Mouse (Mus musculus): ENCODE measurements around the gene Pax6. TPM values are rescaled to one million over a fixed set of nuclear protein-coding genes. Genes with fewer than 3 reads are reported as not detected.

The Pax6 gene
- polyA plus RNA-seq, 1 experiment from 2014 or later = 0.08 TPM

GRCm38 (mm10) chr2:105662606-105663005, 6.1 kb upstream of the Pax6 start:
- H3K9ac ChIP-seq (ENCODE audit: low read depth, low read length) = no peak overlapping the region
- peaks cover 97% of the 10 kb centered on the region for H3K27me3 ChIP-seq (ENCODE audit: control insufficient read depth, insufficient read depth, low read depth, low read length)
- H3K36me3 ChIP-seq (ENCODE audit: control insufficient read depth, insufficient read depth) = no peaks in the 10 kb centered on the region
- no peaks in the 10 kb centered on the region; the same call in 1 of the 2 replicates for H3K4me1 ChIP-seq (ENCODE audit: control insufficient read depth, low read depth, low read length)
- H3K4me3 ChIP-seq (ENCODE audit: low read depth, low read length) = no peak overlapping the region
- 4% methylated on average over 7 of the region's 7 CpGs for WGBS (ENCODE audit: insufficient replicate concordance)
- H3K9me3 ChIP-seq (replicated peaks; ENCODE audit: control insufficient read depth, low read length) = no peaks in the 10 kb centered on the region
- H3K27ac ChIP-seq (ENCODE audit: low read length) = no peak overlapping the region
- ATAC-seq (ENCODE audit: low read depth) = no peak
- no peak overlapping the region for H3K4me2 ChIP-seq (ENCODE audit: low read depth, low read length)

- Histone ChIP-seq H3K36me3 (ENCODE audit: control insufficient read depth, insufficient read depth) (no peaks in the 10 kb centered on the region), H3K4me3 (ENCODE audit: low read depth, low read length) (no peak overlapping the region), H3K9ac (ENCODE audit: low read depth, low read length) (no peak overlapping the region), H3K9me3 (replicated peaks; ENCODE audit: control insufficient read depth, low read length) (no peaks in the 10 kb centered on the region), H3K4me2 (ENCODE audit: low read depth, low read length) (no peak overlapping the region), H3K4me1 (ENCODE audit: control insufficient read depth, low read depth, low read length) (no peaks in the 10 kb centered on the region; the same call in 1 of the 2 replicates), H3K27ac (ENCODE audit: low read length) (no peak overlapping the region), H3K27me3 (ENCODE audit: control insufficient read depth, insufficient read depth, low read depth, low read length) (peaks cover 100% of the 10 kb centered on the region)
- 2% methylated on average over 10 of the region's 10 CpGs for WGBS (ENCODE audit: insufficient replicate concordance)
- no peak for ATAC-seq (ENCODE audit: low read depth)
These were observed 5.6 kb upstream of the Pax6 start for GRCm38 (mm10) chr2:105663101-105663511.

GRCm38 (mm10) chr2:105664996-105665395, 3.7 kb upstream of the Pax6 start:
- Histone ChIP-seq H3K9ac (ENCODE audit: low read depth, low read length) (no peak overlapping the region), H3K4me1 (ENCODE audit: control insufficient read depth, low read depth, low read length) (no peaks in the 10 kb centered on the region; the same call in 1 of the 2 replicates), H3K27me3 (ENCODE audit: control insufficient read depth, insufficient read depth, low read depth, low read length) (peaks cover 100% of the 10 kb centered on the region), H3K9me3 (replicated peaks; ENCODE audit: control insufficient read depth, low read length) (no peaks in the 10 kb centered on the region), H3K4me2 (ENCODE audit: low read depth, low read length) (no peak overlapping the region), H3K36me3 (ENCODE audit: control insufficient read depth, insufficient read depth) (no peaks in the 10 kb centered on the region), H3K4me3 (ENCODE audit: low read depth, low read length) (no peak overlapping the region), H3K27ac (ENCODE audit: low read length) (no peak overlapping the region)
- no peak for ATAC-seq (ENCODE audit: low read depth)
- 14% methylated on average over 5 of the region's 5 CpGs for WGBS (ENCODE audit: insufficient replicate concordance)

- H3K4me3 ChIP-seq (ENCODE audit: low read depth, low read length) = no peak overlapping the region
- H3K4me2 ChIP-seq (ENCODE audit: low read depth, low read length) = no peak overlapping the region
- 13% methylated on average over 5 of the region's 5 CpGs for WGBS (ENCODE audit: insufficient replicate concordance)
- ATAC-seq (ENCODE audit: low read depth) = no peak
- H3K27me3 ChIP-seq (ENCODE audit: control insufficient read depth, insufficient read depth, low read depth, low read length) = peaks cover 100% of the 10 kb centered on the region
- H3K36me3 ChIP-seq (ENCODE audit: control insufficient read depth, insufficient read depth) = no peaks in the 10 kb centered on the region
- H3K9me3 ChIP-seq (replicated peaks; ENCODE audit: control insufficient read depth, low read length) = no peaks in the 10 kb centered on the region
- no peak overlapping the region for H3K9ac ChIP-seq (ENCODE audit: low read depth, low read length)
- H3K4me1 ChIP-seq (ENCODE audit: control insufficient read depth, low read depth, low read length) = no peaks in the 10 kb centered on the region
- H3K27ac ChIP-seq (ENCODE audit: low read length) = no peak overlapping the region
These were observed 3.0 kb upstream of the Pax6 start for GRCm38 (mm10) chr2:105665491-105666250.

- whole genome bisulfite sequencing (ENCODE audit: insufficient replicate concordance) = 3% methylated on average over 6 of the region's 6 CpGs
- no peak overlapping the region for H3K4me2 ChIP-seq (ENCODE audit: low read depth, low read length)
- ATAC-seq (ENCODE audit: low read depth) = no peak
- no peak overlapping the region for H3K27ac ChIP-seq (ENCODE audit: low read length)
- no peaks in the 10 kb centered on the region for H3K4me1 ChIP-seq (ENCODE audit: control insufficient read depth, low read depth, low read length)
- H3K36me3 ChIP-seq (ENCODE audit: control insufficient read depth, insufficient read depth) = no peaks in the 10 kb centered on the region
- H3K9ac ChIP-seq (ENCODE audit: low read depth, low read length) = no peak overlapping the region
- H3K4me3 ChIP-seq (ENCODE audit: low read depth, low read length) = no peak overlapping the region
- peaks cover 100% of the 10 kb centered on the region for H3K27me3 ChIP-seq (ENCODE audit: control insufficient read depth, insufficient read depth, low read depth, low read length)
- H3K9me3 ChIP-seq (replicated peaks; ENCODE audit: control insufficient read depth, low read length) = no peaks in the 10 kb centered on the region
These were observed 2.4 kb upstream of the Pax6 start for GRCm38 (mm10) chr2:105666331-105666730.

GRCm38 (mm10) chr2:105666763-105667625, 1.7 kb upstream of the Pax6 start:
- Histone ChIP-seq H3K4me3 (ENCODE audit: low read depth, low read length) (no peak overlapping the region), H3K36me3 (ENCODE audit: control insufficient read depth, insufficient read depth) (no peaks in the 10 kb centered on the region), H3K9ac (ENCODE audit: low read depth, low read length) (no peak overlapping the region), H3K4me2 (ENCODE audit: low read depth, low read length) (no peak overlapping the region), H3K27ac (ENCODE audit: low read length) (no peak overlapping the region), H3K9me3 (replicated peaks; ENCODE audit: control insufficient read depth, low read length) (no peaks in the 10 kb centered on the region), H3K4me1 (ENCODE audit: control insufficient read depth, low read depth, low read length) (no peaks in the 10 kb centered on the region), H3K27me3 (ENCODE audit: control insufficient read depth, insufficient read depth, low read depth, low read length) (peaks cover 100% of the 10 kb centered on the region)
- no peak for ATAC-seq (ENCODE audit: low read depth)
- 2% methylated on average over 41 of the region's 41 CpGs for WGBS (ENCODE audit: insufficient replicate concordance)

- Histone ChIP-seq H3K4me3 (ENCODE audit: low read depth, low read length) (no peak overlapping the region), H3K27ac (ENCODE audit: low read length) (no peak overlapping the region), H3K4me2 (ENCODE audit: low read depth, low read length) (no peak overlapping the region), H3K9ac (ENCODE audit: low read depth, low read length) (no peak overlapping the region), H3K36me3 (ENCODE audit: control insufficient read depth, insufficient read depth) (no peaks in the 10 kb centered on the region), H3K27me3 (ENCODE audit: control insufficient read depth, insufficient read depth, low read depth, low read length) (peaks cover 100% of the 10 kb centered on the region), H3K9me3 (replicated peaks; ENCODE audit: control insufficient read depth, low read length) (no peaks in the 10 kb centered on the region), H3K4me1 (ENCODE audit: control insufficient read depth, low read depth, low read length) (no peaks in the 10 kb centered on the region)
- no peak for ATAC-seq (ENCODE audit: low read depth)
- WGBS (ENCODE audit: insufficient replicate concordance) = 0% methylated on average over 11 of the region's 11 CpGs
These were observed 1.1 kb upstream of the Pax6 start for GRCm38 (mm10) chr2:105667626-105667950.

GRCm38 (mm10) chr2:105669371-105669861, 716 bp downstream of the Pax6 start:
- Histone ChIP-seq H3K36me3 (ENCODE audit: control insufficient read depth, insufficient read depth) (no peaks in the 10 kb centered on the region), H3K27ac (ENCODE audit: low read length) (no peak overlapping the region), H3K4me3 (ENCODE audit: low read depth, low read length) (no peak overlapping the region), H3K9me3 (replicated peaks; ENCODE audit: control insufficient read depth, low read length) (no peaks in the 10 kb centered on the region), H3K9ac (ENCODE audit: low read depth, low read length) (no peak overlapping the region), H3K4me2 (ENCODE audit: low read depth, low read length) (no peak overlapping the region), H3K27me3 (ENCODE audit: control insufficient read depth, insufficient read depth, low read depth, low read length) (peaks cover 100% of the 10 kb centered on the region), H3K4me1 (ENCODE audit: control insufficient read depth, low read depth, low read length) (peaks cover 2% of the 10 kb centered on the region)
- ATAC-seq (ENCODE audit: low read depth) = no peak
- 1% methylated on average over 35 of the region's 35 CpGs for WGBS (ENCODE audit: insufficient replicate concordance)
